Mouse (Mus musculus) kidney, postnatal 4 days (tissue): Measurements from ENCODE around the gene Osbpl3.

ENCODE experiments used
- DNase-seq, 2 experiments: peaks; one replicate each; pipeline ENCODE4 v3.0.0; 2021; ENCODE audit warnings: mixed read lengths in 2 of 2

Gene Osbpl3

GRCm38 (mm10) chr6:50400234-50400633, 55.8 kb downstream of the Osbpl3 start:
- DNase-seq: no peak

GRCm38 (mm10) chr6:50399427-50400195, 56.4 kb downstream of the Osbpl3 start:
- no peak for DNase-seq

GRCm38 (mm10) chr6:50398324-50398723, 57.7 kb downstream of the Osbpl3 start:
- DNase-seq: peak; percentile 43 to 59

- DNase-seq: peak; percentile 48 to 65
These were observed 58.9 kb downstream of the Osbpl3 start for GRCm38 (mm10) chr6:50397116-50397515.

GRCm38 (mm10) chr6:50395641-50396312, 60.2 kb downstream of the Osbpl3 start:
- no peak for DNase-seq

- DNase-seq: no peak
These were observed 61.6 kb downstream of the Osbpl3 start for GRCm38 (mm10) chr6:50394432-50394831.

GRCm38 (mm10) chr6:50393960-50394359, 62.0 kb downstream of the Osbpl3 start:
- no peak for DNase-seq

- no peak for DNase-seq
These were observed 64.0 kb downstream of the Osbpl3 start for GRCm38 (mm10) chr6:50391951-50392350.

GRCm38 (mm10) chr6:50390313-50390712, 65.7 kb downstream of the Osbpl3 start:
- no peak for DNase-seq

- no peak for DNase-seq
These were observed 68.4 kb downstream of the Osbpl3 start for GRCm38 (mm10) chr6:50387629-50388028.

- DNase-seq: no peak
These were observed 69.5 kb downstream of the Osbpl3 start for GRCm38 (mm10) chr6:50386497-50386896.

- peak; percentile 14 to 38 for DNase-seq
These were observed 70.5 kb downstream of the Osbpl3 start for GRCm38 (mm10) chr6:50385451-50386013.

- DNase-seq: no peak
These were observed 73.3 kb downstream of the Osbpl3 start for GRCm38 (mm10) chr6:50382711-50383110.

- DNase-seq: no peak
These were observed 73.8 kb downstream of the Osbpl3 start for GRCm38 (mm10) chr6:50382196-50382595.

- DNase-seq: peak; percentile 35 to 64
These were observed 74.4 kb downstream of the Osbpl3 start for GRCm38 (mm10) chr6:50381504-50382091.

GRCm38 (mm10) chr6:50379740-50380139, 76.3 kb downstream of the Osbpl3 start:
- DNase-seq: no peak

- peak in 1 of 2 experiments; percentile 39 for DNase-seq
These were observed 76.9 kb downstream of the Osbpl3 start for GRCm38 (mm10) chr6:50379136-50379535.

GRCm38 (mm10) chr6:50377742-50378720, 78.0 kb downstream of the Osbpl3 start:
- no peak for DNase-seq

GRCm38 (mm10) chr6:50376684-50377083, 79.3 kb downstream of the Osbpl3 start:
- no peak for DNase-seq

GRCm38 (mm10) chr6:50372516-50373424, 83.2 kb downstream of the Osbpl3 start:
- no peak for DNase-seq

GRCm38 (mm10) chr6:50371501-50372086, 84.4 kb downstream of the Osbpl3 start:
- no peak for DNase-seq
